Mouse (Mus musculus): Measurements from ENCODE around the gene Ace. TPM values are rescaled to one million over a fixed set of nuclear protein-coding genes. Genes with fewer than 3 reads are reported as not detected.
A peak's percentile ranks its signal among the peaks of the same experiment; 100 is the strongest.

Ace gene
- polyA plus RNA-seq (2012; rRNA removed): 176 and 892 TPM in 2 replicates

DNA sequence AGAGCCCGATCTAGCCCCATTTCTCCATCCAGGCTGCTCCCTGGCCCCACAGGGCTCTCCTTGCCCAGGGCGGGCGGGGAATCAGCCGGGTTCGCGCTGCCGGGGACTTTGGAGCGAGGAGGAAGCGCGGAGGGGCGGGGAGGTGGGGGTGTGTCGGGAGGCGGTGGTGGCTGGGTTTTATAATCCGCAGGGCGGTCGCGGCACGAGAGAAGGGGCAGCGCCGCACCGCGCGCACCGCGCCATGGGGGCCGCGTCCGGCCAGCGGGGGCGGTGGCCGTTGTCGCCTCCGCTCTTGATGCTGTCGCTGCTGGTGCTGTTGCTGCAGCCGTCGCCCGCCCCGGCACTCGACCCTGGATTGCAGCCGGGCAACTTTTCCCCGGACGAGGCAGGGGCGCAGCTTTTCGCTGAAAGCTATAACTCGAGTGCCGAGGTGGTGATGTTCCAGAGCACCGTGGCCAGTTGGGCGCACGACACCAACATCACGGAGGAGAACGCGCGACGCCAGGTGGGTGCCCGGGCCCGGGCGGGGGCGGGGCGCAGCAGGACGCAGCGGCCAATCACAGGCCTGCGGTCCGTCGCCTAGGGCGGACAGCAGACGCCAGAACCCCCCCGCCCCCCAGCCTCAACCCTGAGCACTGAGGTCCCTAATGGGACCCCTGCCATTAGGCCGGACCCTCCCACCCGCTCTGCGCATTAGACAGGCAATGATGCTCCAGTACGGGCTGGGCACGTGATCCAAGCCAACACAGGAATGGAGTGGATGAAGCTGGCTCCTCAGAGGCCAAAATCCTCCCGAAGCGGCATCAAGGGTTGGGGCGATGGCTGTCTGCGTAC lies at the start of gene Ace:
Ace (plus strand) TSS at position 205 of the 834 bp plus-strand sequence.
- peak within 1 kb of the TSS; percentile 89 for H3K27ac ChIP-seq (ENCODE audit: insufficient read depth, low read depth, low read length)
- WGBS: 3% methylated on average over 59 of the region's 76 CpGs
- no peaks in the 10 kb centered on the region for H3K27me3 ChIP-seq (ENCODE audit: control insufficient read depth, insufficient read depth, low read length)
- peak; percentile 69; the same call in 1 of the 2 replicates for TF ChIP-seq POLR2A (IDR thresholded peaks at IDR 0.05; ENCODE audit: low read depth, low read length)
- no peak for TF ChIP-seq CTCF (IDR thresholded peaks at IDR 0.05; ENCODE audit: extremely low read depth, insufficient read length, insufficient replicate concordance, low read depth, low read length)
- H3K4me1 ChIP-seq (ENCODE audit: control insufficient read depth, insufficient read depth, insufficient read length, low read length): peaks cover 20% of the 10 kb centered on the region
- peak within 1 kb of the TSS; percentile 95 for H3K4me3 ChIP-seq (ENCODE audit: low read depth, low read length)
- peaks cover 20% of the 10 kb centered on the region for H3K36me3 ChIP-seq (ENCODE audit: control insufficient read depth, insufficient read depth, low read length)

DNA sequence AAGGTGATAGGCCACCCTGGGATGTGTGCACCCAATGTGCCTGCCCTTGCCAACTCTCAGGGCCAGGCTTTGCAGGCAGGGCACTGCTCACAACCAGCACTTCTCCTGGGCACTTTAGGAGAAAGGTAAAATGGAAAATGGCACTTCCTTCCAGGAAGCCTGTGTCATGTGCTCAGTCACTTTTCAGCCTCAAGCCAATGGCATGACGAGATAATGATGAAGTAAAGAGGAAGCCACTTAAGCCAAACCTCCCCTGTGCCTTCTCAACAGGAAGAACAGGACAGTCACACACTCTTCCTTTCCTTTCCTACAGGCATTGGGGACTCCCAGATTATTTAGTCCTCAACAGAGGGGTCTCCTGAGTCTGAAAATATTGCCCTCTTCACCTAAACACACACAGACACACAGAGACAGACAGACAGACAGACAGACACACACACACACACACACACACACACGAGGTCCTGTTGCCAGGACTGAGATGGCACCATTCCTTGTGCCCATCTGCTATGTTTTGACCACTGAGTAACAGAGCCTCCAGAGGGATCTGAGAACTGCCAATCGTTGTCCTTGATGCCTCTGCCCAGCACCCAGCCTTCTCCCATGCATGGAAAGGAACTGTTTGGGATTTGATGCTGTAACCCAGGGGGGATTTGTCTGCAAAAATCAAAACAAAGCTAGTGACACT lies 47.5 kb upstream of the Ace start:
- no peak for TF ChIP-seq POLR2A (IDR thresholded peaks at IDR 0.05; ENCODE audit: low read depth, low read length)
- TF ChIP-seq CTCF (IDR thresholded peaks at IDR 0.05; ENCODE audit: extremely low read depth, insufficient read length, insufficient replicate concordance, low read depth, low read length): no peak
- 77% methylated on average over 3 of the region's 3 CpGs for WGBS
- Histone ChIP-seq H3K4me3 (ENCODE audit: low read depth, low read length) (no peak overlapping the region), H3K27ac (ENCODE audit: insufficient read depth, low read depth, low read length) (no peak overlapping the region), H3K36me3 (ENCODE audit: control insufficient read depth, insufficient read depth, low read length) (no peaks in the 10 kb centered on the region), H3K4me1 (ENCODE audit: control insufficient read depth, insufficient read depth, insufficient read length, low read length) (no peaks in the 10 kb centered on the region), H3K27me3 (ENCODE audit: control insufficient read depth, insufficient read depth, low read length) (no peaks in the 10 kb centered on the region)

DNA sequence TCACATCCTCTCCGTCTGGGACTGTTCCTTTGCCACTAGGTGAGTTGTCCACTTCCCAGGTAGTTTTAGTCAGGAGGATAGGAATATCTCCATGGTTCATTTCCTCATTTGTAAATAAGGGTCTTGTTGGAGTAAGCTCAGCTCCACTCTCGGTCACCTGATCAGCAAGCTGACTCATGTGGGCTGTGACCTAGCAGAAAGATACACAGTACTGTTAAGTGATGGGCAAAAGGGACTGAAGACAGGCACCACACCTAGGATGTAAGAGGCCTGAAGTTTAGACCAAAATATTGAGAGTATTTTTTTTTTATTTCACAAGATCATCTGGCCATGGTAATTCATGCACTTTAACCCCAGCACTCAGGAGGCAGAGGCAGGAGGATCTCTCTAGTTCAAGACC lies 46.9 kb upstream of the Ace start:
- WGBS: 91% methylated on average over 2 of the region's 2 CpGs
- H3K4me3 ChIP-seq (ENCODE audit: low read depth, low read length): no peak overlapping the region
- no peak overlapping the region for H3K27ac ChIP-seq (ENCODE audit: insufficient read depth, low read depth, low read length)
- H3K4me1 ChIP-seq (ENCODE audit: control insufficient read depth, insufficient read depth, insufficient read length, low read length): no peaks in the 10 kb centered on the region
- TF ChIP-seq POLR2A (IDR thresholded peaks at IDR 0.05; ENCODE audit: low read depth, low read length) (no peak), CTCF (IDR thresholded peaks at IDR 0.05; ENCODE audit: extremely low read depth, insufficient read length, insufficient replicate concordance, low read depth, low read length) (no peak)
- H3K27me3 ChIP-seq (ENCODE audit: control insufficient read depth, insufficient read depth, low read length): no peaks in the 10 kb centered on the region
- no peaks in the 10 kb centered on the region for H3K36me3 ChIP-seq (ENCODE audit: control insufficient read depth, insufficient read depth, low read length)

DNA sequence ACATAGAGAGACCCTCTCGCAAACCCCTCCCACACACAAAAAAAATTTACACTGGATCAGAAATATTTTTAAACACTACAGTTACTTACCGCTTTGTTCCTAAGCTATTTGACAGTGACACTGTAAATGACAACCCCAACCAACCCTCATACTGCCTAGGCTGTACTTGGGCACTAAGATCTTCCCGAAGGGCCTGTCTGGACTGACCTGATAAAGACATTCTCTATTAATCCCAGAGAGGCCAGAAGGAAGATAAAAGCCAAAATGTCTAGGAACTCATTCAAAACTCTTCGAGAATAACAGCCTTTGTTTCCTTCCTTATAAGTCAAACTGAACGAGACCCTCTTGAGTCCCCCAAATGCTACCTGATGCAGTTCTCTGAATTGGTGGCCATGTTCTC lies 46.5 kb upstream of the Ace start:
- H3K27ac ChIP-seq (ENCODE audit: insufficient read depth, low read depth, low read length): no peak overlapping the region
- no peak overlapping the region for H3K4me3 ChIP-seq (ENCODE audit: low read depth, low read length)
- no peaks in the 10 kb centered on the region for H3K36me3 ChIP-seq (ENCODE audit: control insufficient read depth, insufficient read depth, low read length)
- no peak for TF ChIP-seq POLR2A (IDR thresholded peaks at IDR 0.05; ENCODE audit: low read depth, low read length)
- TF ChIP-seq CTCF (IDR thresholded peaks at IDR 0.05; ENCODE audit: extremely low read depth, insufficient read length, insufficient replicate concordance, low read depth, low read length): no peak
- no peaks in the 10 kb centered on the region for H3K4me1 ChIP-seq (ENCODE audit: control insufficient read depth, insufficient read depth, insufficient read length, low read length)
- H3K27me3 ChIP-seq (ENCODE audit: control insufficient read depth, insufficient read depth, low read length): no peaks in the 10 kb centered on the region
- 94% methylated on average over 5 of the region's 5 CpGs for WGBS

DNA sequence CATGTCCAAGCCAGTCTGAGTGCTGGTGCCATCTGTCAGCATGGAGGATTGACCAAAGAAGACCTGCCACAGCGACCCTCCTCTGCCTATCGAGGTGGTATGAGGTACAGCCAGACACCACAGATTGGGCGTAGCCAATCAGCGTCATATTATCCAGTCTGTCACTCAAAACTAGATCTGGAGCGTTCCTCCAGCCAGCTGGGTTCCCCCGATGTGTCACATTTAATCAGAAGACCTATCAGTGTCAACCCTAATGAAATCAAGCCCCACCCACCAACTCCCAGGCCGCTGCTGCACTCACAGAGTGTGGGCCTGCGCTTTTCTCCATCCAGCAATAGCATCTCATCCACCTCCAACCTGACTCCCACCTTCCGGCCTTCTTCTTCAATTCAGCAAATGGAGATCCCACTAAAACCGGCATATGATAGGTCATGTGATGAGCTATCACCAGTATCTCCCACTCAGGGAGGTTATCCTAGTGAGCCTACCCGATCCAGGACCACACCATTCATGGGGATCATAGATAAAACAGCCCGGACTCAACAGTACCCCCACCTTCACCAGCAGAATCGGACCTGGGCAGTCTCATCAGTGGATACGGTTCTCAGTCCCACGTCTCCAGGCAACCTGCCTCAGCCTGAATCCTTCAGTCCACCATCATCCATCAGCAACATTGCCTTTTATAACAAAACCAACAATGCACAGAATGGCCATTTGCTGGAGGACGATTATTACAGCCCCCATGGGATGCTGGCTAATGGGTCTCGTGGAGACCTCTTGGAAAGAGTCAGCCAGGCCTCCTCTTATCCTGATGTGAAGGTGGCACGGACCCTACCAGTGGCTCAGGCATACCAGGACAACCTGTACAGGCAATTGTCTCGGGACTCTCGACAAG lies 44.7 kb upstream of the Ace start:
- no peaks in the 10 kb centered on the region for H3K4me1 ChIP-seq (ENCODE audit: control insufficient read depth, insufficient read depth, insufficient read length, low read length)
- no peaks in the 10 kb centered on the region for H3K27me3 ChIP-seq (ENCODE audit: control insufficient read depth, insufficient read depth, low read length)
- WGBS: 88% methylated on average over 20 of the region's 20 CpGs
- no peak overlapping the region for H3K4me3 ChIP-seq (ENCODE audit: low read depth, low read length)
- TF ChIP-seq CTCF (IDR thresholded peaks at IDR 0.05; ENCODE audit: extremely low read depth, insufficient read length, insufficient replicate concordance, low read depth, low read length) (no peak), POLR2A (IDR thresholded peaks at IDR 0.05; ENCODE audit: low read depth, low read length) (no peak)
- H3K27ac ChIP-seq (ENCODE audit: insufficient read depth, low read depth, low read length): no peak overlapping the region
- no peaks in the 10 kb centered on the region for H3K36me3 ChIP-seq (ENCODE audit: control insufficient read depth, insufficient read depth, low read length)

DNA sequence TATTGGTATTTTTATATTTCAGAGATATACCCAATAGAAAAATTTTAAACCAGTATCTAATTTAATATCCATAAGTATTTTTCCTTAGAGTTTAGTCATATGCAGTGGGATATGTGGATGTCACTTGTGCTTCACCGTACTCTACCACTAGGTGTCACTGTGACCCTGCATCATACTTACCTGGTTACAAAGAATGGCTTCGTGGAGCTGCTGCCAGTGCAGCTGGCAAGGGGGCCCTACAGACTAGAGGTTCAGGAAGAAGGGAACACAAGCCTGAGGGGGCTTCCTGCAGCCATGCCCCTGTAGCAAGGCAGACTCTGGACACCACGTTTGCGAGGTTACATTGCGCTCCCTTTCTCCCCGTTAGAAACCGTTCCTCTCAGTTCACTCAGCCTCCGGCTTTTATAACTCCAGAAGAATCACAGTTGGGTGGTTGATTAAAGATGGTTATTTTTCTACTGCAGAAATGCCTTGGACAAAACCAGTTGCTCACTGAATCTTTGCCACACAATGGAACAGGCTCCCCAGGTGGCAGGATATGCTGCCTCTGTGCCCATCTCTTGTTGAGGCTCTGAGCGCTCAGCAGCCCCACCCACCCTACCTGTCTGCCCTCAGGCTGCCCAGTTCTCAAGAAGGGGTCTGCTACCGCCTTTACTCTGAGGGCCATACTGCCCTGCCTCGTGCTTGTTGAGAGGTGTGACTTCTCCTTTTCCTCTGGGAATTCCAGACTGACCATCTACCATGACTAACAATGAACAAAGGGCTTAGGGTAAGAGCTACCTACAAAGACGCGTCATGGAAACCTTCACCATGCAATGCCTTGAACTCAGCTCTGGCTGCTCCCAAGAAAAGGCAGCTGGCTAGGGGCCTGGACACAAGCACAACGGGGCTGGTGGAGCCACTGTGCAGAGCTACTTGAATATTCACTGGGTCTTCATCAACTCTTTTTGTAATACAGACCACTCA lies 40.4 kb upstream of the Ace start:
- H3K4me3 ChIP-seq (ENCODE audit: low read depth, low read length): no peak overlapping the region
- H3K36me3 ChIP-seq (ENCODE audit: control insufficient read depth, insufficient read depth, low read length): peaks cover 3% of the 10 kb centered on the region; the same call in 1 of the 2 replicates
- no peaks in the 10 kb centered on the region for H3K4me1 ChIP-seq (ENCODE audit: control insufficient read depth, insufficient read depth, insufficient read length, low read length)
- no peak overlapping the region for H3K27ac ChIP-seq (ENCODE audit: insufficient read depth, low read depth, low read length)
- no peaks in the 10 kb centered on the region for H3K27me3 ChIP-seq (ENCODE audit: control insufficient read depth, insufficient read depth, low read length)
- 63% methylated on average over 14 of the region's 14 CpGs for WGBS
- TF ChIP-seq CTCF (IDR thresholded peaks at IDR 0.05; ENCODE audit: extremely low read depth, insufficient read length, insufficient replicate concordance, low read depth, low read length) (peak; percentile 62; the same call in 1 of the 2 replicates), POLR2A (IDR thresholded peaks at IDR 0.05; ENCODE audit: low read depth, low read length) (no peak)
